8 mouse cellular contexts compared by ENCODE assay signal in genomic region chr7:119076712-119077619, GRCm38 (mm10).
DNase-seq lines count a peak whose midpoint lies in the region; ATAC-seq lines count a peak whose summit lies in the region.

No protein-coding gene starts in this region.

- H3K4me2 ChIP-seq in neural tube, embryonic 11.5 days (ENCODE audit: low read depth), result no peak overlapping the region
- H3K4me2 ChIP-seq in forebrain, embryonic 13.5 days, result peak overlapping the region; percentile 14
- no peak overlapping the region for H3K4me2 ChIP-seq in neural tube, embryonic 14.5 days (ENCODE audit: low read depth, low read length)

- no peak for ATAC-seq in neural tube, embryonic 11.5 days (ENCODE audit: insufficient read depth, low FRiP score, low TSS enrichment)
- ATAC-seq in forebrain, embryonic 13.5 days, result peak; percentile 88
- peak; percentile 85 for ATAC-seq in neural tube, embryonic 14.5 days (ENCODE audit: low read depth)

- H3K4me3 ChIP-seq in neural tube, embryonic 11.5 days (ENCODE audit: low read depth, low read length), result no peak overlapping the region
- H3K4me3 ChIP-seq in forebrain, embryonic 13.5 days, result no peak overlapping the region
- no peak overlapping the region for H3K4me3 ChIP-seq in neural tube, embryonic 14.5 days (ENCODE audit: low read depth, low read length)

- no peaks in the 10 kb centered on the region for H3K4me1 ChIP-seq in neural tube, embryonic 11.5 days (ENCODE audit: control insufficient read depth, insufficient read depth, low read length)
- H3K4me1 ChIP-seq in forebrain, embryonic 13.5 days, result no peaks in the 10 kb centered on the region; the same call in 1 of the 2 replicates
- no peaks in the 10 kb centered on the region for H3K4me1 ChIP-seq in neural tube, embryonic 14.5 days (ENCODE audit: control insufficient read depth, insufficient read depth, low read length)

- H3K9me3 ChIP-seq in neural tube, embryonic 11.5 days (ENCODE audit: control insufficient read depth, low read length), result no peaks in the 10 kb centered on the region
- no peaks in the 10 kb centered on the region for H3K9me3 ChIP-seq in forebrain, embryonic 13.5 days (replicated peaks)
- no peaks in the 10 kb centered on the region for H3K9me3 ChIP-seq in neural tube, embryonic 14.5 days (ENCODE audit: control insufficient read depth, low read length)

- DNase-seq in neural tube, embryonic 11.5 days (ENCODE audit: low spot score), result peak; percentile 26
- no peak for DNase-seq in neural tube, embryonic 10.5 days (ENCODE audit: extremely low spot score, low spot score)
- peak; percentile 24 to 63 for DNase-seq in kidney, postnatal 25 days
- no peak for DNase-seq in layer of hippocampus, adult 9-11 months
- no peak for DNase-seq in cerebellum, adult 8-10 months
- no peak for DNase-seq in ovary, postnatal 10 days (ENCODE audit: low spot score)

- 64% methylated on average over 12 of the region's 12 CpGs for WGBS in neural tube, embryonic 11.5 days
- WGBS in forebrain, embryonic 13.5 days, result 52% methylated on average over 12 of the region's 12 CpGs
- WGBS in neural tube, embryonic 14.5 days, result 48% methylated on average over 12 of the region's 12 CpGs

- no peak overlapping the region for H3K9ac ChIP-seq in neural tube, embryonic 11.5 days (ENCODE audit: low read length)
- no peak overlapping the region for H3K9ac ChIP-seq in forebrain, embryonic 13.5 days
- no peak overlapping the region for H3K9ac ChIP-seq in neural tube, embryonic 14.5 days (replicated peaks; ENCODE audit: low read depth, low read length)

- no peaks in the 10 kb centered on the region for H3K36me3 ChIP-seq in neural tube, embryonic 11.5 days (ENCODE audit: control insufficient read depth, insufficient read depth, low read length)
- no peaks in the 10 kb centered on the region for H3K36me3 ChIP-seq in forebrain, embryonic 13.5 days (ENCODE audit: poor library complexity, severe bottlenecking)
- H3K36me3 ChIP-seq in neural tube, embryonic 14.5 days (ENCODE audit: control insufficient read depth, insufficient read depth, low read length), result no peaks in the 10 kb centered on the region

- H3K27me3 ChIP-seq in neural tube, embryonic 11.5 days (ENCODE audit: control insufficient read depth, insufficient read depth, low read length), result no peaks in the 10 kb centered on the region
- no peaks in the 10 kb centered on the region for H3K27me3 ChIP-seq in forebrain, embryonic 13.5 days
- H3K27me3 ChIP-seq in neural tube, embryonic 14.5 days (ENCODE audit: control insufficient read depth, insufficient read depth, low read length), result no peaks in the 10 kb centered on the region

- H3K27ac ChIP-seq in neural tube, embryonic 11.5 days (ENCODE audit: low read depth, low read length), result no peak overlapping the region
- H3K27ac ChIP-seq in forebrain, embryonic 13.5 days, result no peak overlapping the region
- peak overlapping the region; percentile 50; the same call in 1 of the 2 replicates for H3K27ac ChIP-seq in neural tube, embryonic 14.5 days (ENCODE audit: low read depth, low read length)

Comparison
In these comparisons a context has a peak if more than half of its experiments do, and no peak if none do; other contexts are left out.
1. DNase-seq: peak in neural tube, embryonic 11.5 days (single experiment) and kidney, postnatal 25 days (2 of 2); none in neural tube, embryonic 10.5 days (single experiment), layer of hippocampus, adult 9-11 months (single experiment), cerebellum, adult 8-10 months (single experiment) and ovary, postnatal 10 days (single experiment).